Mouse (Mus musculus): ENCODE results near the gene Gm16368. TPM values are rescaled to one million over a fixed set of nuclear protein-coding genes. Genes with fewer than 3 reads are reported as not detected.
"Not testable (repeated sequence)": the region's sequence is repeated elsewhere in the genome, so short reads cannot be mapped to it uniquely, and the experiment has no call there.

Gm16368 gene
- total RNA-seq (2015) = not detected in 2 replicates
- not detected in 2 replicates for total RNA-seq (2017)

GRCm38 (mm10) chr12:88083397-88083796, at the start of gene Gm16368:
TSS of gene Gm16368 (plus strand) at chr12:88083697.
- not testable (repeated sequence) for ATAC-seq (ENCODE audit: poor library complexity, severe bottlenecking)

GRCm38 (mm10) chr12:88039062-88039461, 44.4 kb upstream of the Gm16368 start:
- ATAC-seq (ENCODE audit: poor library complexity, severe bottlenecking) = not testable (repeated sequence)

GRCm38 (mm10) chr12:88039703-88040102, 43.8 kb upstream of the Gm16368 start:
- not testable (repeated sequence) for ATAC-seq (ENCODE audit: poor library complexity, severe bottlenecking)

GRCm38 (mm10) chr12:88045226-88045625, 38.3 kb upstream of the Gm16368 start:
- ATAC-seq (ENCODE audit: poor library complexity, severe bottlenecking) = not testable (repeated sequence)

Other genes with a start within 250 kb of the Gm16368 start
- gene Gm2001, start 241.4 kb upstream of the Gm16368 start, total RNA-seq (2015) = not detected in 2 replicates
- not detected in 2 replicates for gene Gm2001, start 241.4 kb upstream of the Gm16368 start, total RNA-seq (2017)
- gene Gm2016, start 209.6 kb upstream of the Gm16368 start, total RNA-seq (2015) = not detected in 2 replicates
- not detected in 2 replicates for gene Gm2016, start 209.6 kb upstream of the Gm16368 start, total RNA-seq (2017)
- gene Gm2022, start 188.3 kb upstream of the Gm16368 start, total RNA-seq (2015) = not detected in 2 replicates
- not detected in 2 replicates for gene Gm2022, start 188.3 kb upstream of the Gm16368 start, total RNA-seq (2017)
- not detected in 2 replicates for gene Gm2035, start 163.8 kb upstream of the Gm16368 start, total RNA-seq (2015)
- not detected in 2 replicates for gene Gm2035, start 163.8 kb upstream of the Gm16368 start, total RNA-seq (2017)
- not detected in 2 replicates for gene Gm2042, start 129.6 kb upstream of the Gm16368 start, total RNA-seq (2015)
- gene Gm2042, start 129.6 kb upstream of the Gm16368 start, total RNA-seq (2017) = not detected in 2 replicates
- gene Gm2075, start 71.8 kb upstream of the Gm16368 start, total RNA-seq (2015) = not detected in 2 replicates
- not detected in 2 replicates for gene Gm2075, start 71.8 kb upstream of the Gm16368 start, total RNA-seq (2017)
- not detected in 2 replicates for gene Gm6803, start 64.9 kb upstream of the Gm16368 start, total RNA-seq (2015)
- gene Gm6803, start 64.9 kb upstream of the Gm16368 start, total RNA-seq (2017) = not detected in 2 replicates
- not detected in 2 replicates for gene Gm2056, start 56.7 kb upstream of the Gm16368 start, total RNA-seq (2015)
- not detected in 2 replicates for gene Gm2056, start 56.7 kb upstream of the Gm16368 start, total RNA-seq (2017)
- not detected in 2 replicates for gene Gm10436, start 98.4 kb downstream of the Gm16368 start, total RNA-seq (2015)
- gene Gm10436, start 98.4 kb downstream of the Gm16368 start, total RNA-seq (2017) = not detected in 2 replicates
- gene Gm8332, start 166.4 kb downstream of the Gm16368 start, total RNA-seq (2015) = not detected in 2 replicates
- not detected in 2 replicates for gene Gm8332, start 166.4 kb downstream of the Gm16368 start, total RNA-seq (2017)
- not detected in 2 replicates for gene Gm5662, start 190.8 kb downstream of the Gm16368 start, total RNA-seq (2015)
- gene Gm5662, start 190.8 kb downstream of the Gm16368 start, total RNA-seq (2017) = not detected in 2 replicates
- not detected in 2 replicates for gene Gm5039, start 240.3 kb downstream of the Gm16368 start, total RNA-seq (2015)
- gene Gm5039, start 240.3 kb downstream of the Gm16368 start, total RNA-seq (2017) = not detected in 2 replicates

Measured in megakaryocyte, adult 5-6 weeks (primary cell).